Mouse (Mus musculus): ENCODE measurements around the gene Arhgef18. TPM values are rescaled to one million over a fixed set of nuclear protein-coding genes. Genes with fewer than 3 reads are reported as not detected.

Arhgef18 gene
- total and polyA plus RNA-seq, 3 experiments = 3.0 to 6.6 TPM; not detected in 1

DNA sequence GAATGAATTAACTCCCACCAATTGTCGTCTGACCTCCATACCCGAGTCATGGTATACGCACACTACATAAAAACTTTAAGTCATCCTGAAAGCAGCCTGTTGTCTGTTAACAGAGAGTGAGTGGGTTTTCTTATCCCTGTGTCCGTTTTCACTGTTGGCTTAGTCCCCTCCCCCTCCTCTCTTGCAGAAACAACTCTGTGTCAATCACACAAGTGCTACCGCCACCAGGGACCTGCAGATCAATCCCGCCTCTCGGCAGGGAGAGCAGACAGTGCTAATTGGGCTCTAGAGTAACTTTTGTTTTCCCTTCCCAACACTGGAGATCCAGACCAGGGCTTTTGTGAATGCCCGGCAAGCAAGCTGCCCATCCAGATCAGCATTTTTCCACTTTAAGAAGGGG is 24.6 kb downstream of the Arhgef18 start:
- no peak for DNase-seq (ENCODE audit: low read depth, low spot score)
- no peak overlapping the region for H3K27ac ChIP-seq (ENCODE audit: control insufficient read depth, low read depth, low read length)
- H3K27me3 ChIP-seq (ENCODE audit: control insufficient read depth in 1 of 2, insufficient read depth in 2 of 2, low read length in 2 of 2) = no peaks in the 10 kb centered on the region
- TF ChIP-seq TAL1 (IDR thresholded peaks at IDR 0.05; ENCODE audit: low read length) (no peak), ELF1 (IDR thresholded peaks at IDR 0.05; ENCODE audit: low read depth, low read length) (no peak), NELFE (IDR thresholded peaks at IDR 0.05; ENCODE audit: low read depth, low read length) (no peak), SIN3A (IDR thresholded peaks at IDR 0.05; ENCODE audit: low read length) (no peak), GABPA (IDR thresholded peaks at IDR 0.05; ENCODE audit: low read depth, low read length) (no peak), MEF2A (IDR thresholded peaks at IDR 0.05; ENCODE audit: extremely low read depth, insufficient replicate concordance, low read depth, low read length, poor library complexity, severe bottlenecking) (no peak), MYC (IDR thresholded peaks at IDR 0.05; ENCODE audit: low read depth, low read length) (no peak), UBTF (IDR thresholded peaks at IDR 0.05; ENCODE audit: borderline replicate concordance, insufficient read depth, low read depth, low read length) (no peak), GATA1 (IDR thresholded peaks at IDR 0.05; ENCODE audit: low read depth, low read length) (no peak), HCFC1 (IDR thresholded peaks at IDR 0.05; ENCODE audit: low read depth, low read length) (no peak), RAD21 (IDR thresholded peaks at IDR 0.05; ENCODE audit: low read depth, low read length) (no peak), POLR2AphosphoS2 (IDR thresholded peaks at IDR 0.05; ENCODE audit: low read length) (no peak), SMC3 (IDR thresholded peaks at IDR 0.05; ENCODE audit: low read depth, low read length) (no peak), E2F4 (IDR thresholded peaks at IDR 0.05; ENCODE audit: borderline replicate concordance, low read depth, low read length) (no peak)
- no peak overlapping the region for H3K9ac ChIP-seq (ENCODE audit: control insufficient read depth, low read depth, low read length, poor library complexity, severe bottlenecking)
- no peaks in the 10 kb centered on the region for H3K79me2 ChIP-seq (ENCODE audit: control insufficient read depth, insufficient read depth, low read length, poor library complexity)
- no peak overlapping the region for H3K4me3 ChIP-seq (ENCODE audit: control insufficient read depth in 1 of 2, insufficient read depth in 1 of 2, low read depth in 2 of 2, low read length in 2 of 2)
- H3K36me3 ChIP-seq (ENCODE audit: control insufficient read depth in 1 of 2, insufficient read depth in 2 of 2, low read length in 2 of 2) = peaks cover 0 to 29% of the 10 kb centered on the region in 2 experiments; a peak in 2 of 4 replicates
- H3K9me3 ChIP-seq (replicated peaks; ENCODE audit: insufficient read depth, low read length) = no peaks in the 10 kb centered on the region
- peaks cover 16 to 28% of the 10 kb centered on the region in 2 experiments for H3K4me1 ChIP-seq (ENCODE audit: control insufficient read depth in 1 of 2, insufficient read depth in 2 of 2, low read length in 2 of 2)

DNA sequence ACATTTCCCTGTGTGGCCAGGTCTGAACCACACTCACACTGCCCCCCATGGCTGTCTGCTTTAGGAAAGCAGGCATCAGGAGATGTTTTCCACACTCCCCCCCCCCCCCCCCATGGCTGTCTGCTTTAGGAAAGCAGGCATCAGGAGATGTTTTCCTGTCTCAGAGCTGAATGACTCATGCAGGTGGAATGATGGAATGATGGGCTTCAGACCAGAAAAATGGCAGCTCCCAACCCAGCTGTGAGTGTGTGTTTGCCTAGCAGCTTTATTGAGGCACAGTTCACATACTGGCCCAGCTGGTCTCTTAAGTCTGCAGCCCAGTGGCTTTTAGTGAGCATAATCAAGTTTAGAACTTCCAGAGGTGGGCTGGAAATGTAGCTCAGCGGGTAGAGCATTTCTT is 25.3 kb downstream of the Arhgef18 start:
- H3K9me3 ChIP-seq (replicated peaks; ENCODE audit: insufficient read depth, low read length) = no peaks in the 10 kb centered on the region
- H3K36me3 ChIP-seq (ENCODE audit: control insufficient read depth in 1 of 2, insufficient read depth in 2 of 2, low read length in 2 of 2) = peaks cover 0 to 23% of the 10 kb centered on the region in 2 experiments; a peak in 2 of 4 replicates
- H3K27me3 ChIP-seq (ENCODE audit: control insufficient read depth in 1 of 2, insufficient read depth in 2 of 2, low read length in 2 of 2) = no peaks in the 10 kb centered on the region
- H3K9ac ChIP-seq (ENCODE audit: control insufficient read depth, low read depth, low read length, poor library complexity, severe bottlenecking) = no peak overlapping the region
- H3K27ac ChIP-seq (ENCODE audit: control insufficient read depth, low read depth, low read length) = no peak overlapping the region
- no peak for TF ChIP-seq ZMIZ1 (IDR thresholded peaks at IDR 0.05; ENCODE audit: low read depth, low read length)
- no peak for TF ChIP-seq RCOR1 (IDR thresholded peaks at IDR 0.05; ENCODE audit: low read depth, low read length)
- no peak for TF ChIP-seq BHLHE40 (IDR thresholded peaks at IDR 0.05; ENCODE audit: borderline replicate concordance, low read depth, low read length)
- no peak for TF ChIP-seq GATA1 (IDR thresholded peaks at IDR 0.05; ENCODE audit: low read depth, low read length)
- TF ChIP-seq POLR2A (IDR thresholded peaks at IDR 0.05; ENCODE audit: control insufficient read depth in 1 of 2, insufficient read depth in 1 of 2, low read depth in 1 of 2, low read length in 2 of 2, poor library complexity in 1 of 2) = no peak
- TF ChIP-seq TAL1 (IDR thresholded peaks at IDR 0.05; ENCODE audit: low read length) = no peak
- no peak for TF ChIP-seq CHD1 (IDR thresholded peaks at IDR 0.05; ENCODE audit: low read depth, low read length)
- no peak for TF ChIP-seq MYC (IDR thresholded peaks at IDR 0.05; ENCODE audit: low read depth, low read length)
- no peak for TF ChIP-seq ELF1 (IDR thresholded peaks at IDR 0.05; ENCODE audit: low read depth, low read length)
- TF ChIP-seq ZC3H11A (IDR thresholded peaks at IDR 0.05; ENCODE audit: low read depth, low read length) = no peak
- no peak for TF ChIP-seq CHD2 (IDR thresholded peaks at IDR 0.05; ENCODE audit: low read length)
- no peak for TF ChIP-seq JUND (IDR thresholded peaks at IDR 0.05; ENCODE audit: low read depth, low read length)
- no peak for TF ChIP-seq SIN3A (IDR thresholded peaks at IDR 0.05; ENCODE audit: low read length)
- peaks cover 10 to 22% of the 10 kb centered on the region in 2 experiments for H3K4me1 ChIP-seq (ENCODE audit: control insufficient read depth in 1 of 2, insufficient read depth in 2 of 2, low read length in 2 of 2)
- no peak overlapping the region for H3K4me3 ChIP-seq (ENCODE audit: control insufficient read depth in 1 of 2, insufficient read depth in 1 of 2, low read depth in 2 of 2, low read length in 2 of 2)
- DNase-seq (ENCODE audit: low read depth, low spot score) = no peak
- no peaks in the 10 kb centered on the region for H3K79me2 ChIP-seq (ENCODE audit: control insufficient read depth, insufficient read depth, low read length, poor library complexity)

Measured in MEL (cell line).